Mouse (Mus musculus): Measurements from ENCODE around the gene Blm. TPM values are rescaled to one million over a fixed set of nuclear protein-coding genes. Genes with fewer than 3 reads are reported as not detected.

The Blm gene
- polyA plus RNA-seq, 2 experiments: 19.8 to 24.8 TPM

GRCm38 (mm10) chr7:80436571-80436970, 98.3 kb downstream of the Blm start:
- TF ChIP-seq CTCF (IDR thresholded peaks at IDR 0.05; ENCODE audit: low read depth) (no peak), EP300 (IDR thresholded peaks at IDR 0.05; ENCODE audit: low read depth) (no peak)
- Histone ChIP-seq H3K4me1 (replicated peaks; ENCODE audit: control insufficient read depth in 2 of 2, insufficient read depth in 2 of 2, low read length in 1 of 2) (0 out of 4 replicates have a peak, but pooled peaks cover 0 to 3% of the 10 kb centered on the region in 2 experiments), H3K9me3 (ENCODE audit: control insufficient read depth, low read length) (no peaks in the 10 kb centered on the region), H3K4me2 (ENCODE audit: low read depth) (no peak overlapping the region), H3K9ac (replicated peaks) (no peak overlapping the region), H3K27me3 (ENCODE audit: control insufficient read depth, insufficient read depth, low read length) (no peaks in the 10 kb centered on the region), H3K27ac (no peak overlapping the region), H3K36me3 (replicated peaks; ENCODE audit: control insufficient read depth, insufficient read depth, low read depth) (no peaks in the 10 kb centered on the region), H3K4me3 (ENCODE audit: insufficient read depth in 1 of 2, low read depth in 2 of 2, low read length in 2 of 2) (no peak overlapping the region)
- DNase-seq (ENCODE audit: low read depth in 3 of 3, low spot score in 3 of 3): no peak
- WGBS (ENCODE audit: insufficient replicate concordance): 62% methylated on average over 7 of the region's 7 CpGs
- ATAC-seq (ENCODE audit: insufficient read depth): no peak

GRCm38 (mm10) chr7:80435594-80435993, 99.3 kb downstream of the Blm start:
- WGBS (ENCODE audit: insufficient replicate concordance): 45% methylated on average over 3 of the region's 3 CpGs

GRCm38 (mm10) chr7:80429661-80430060, 105.3 kb downstream of the Blm start:
- no peak overlapping the region for H3K9ac ChIP-seq (replicated peaks)
- H3K36me3 ChIP-seq (replicated peaks; ENCODE audit: control insufficient read depth, insufficient read depth, low read depth): no peaks in the 10 kb centered on the region
- H3K4me2 ChIP-seq (ENCODE audit: low read depth): no peak overlapping the region
- peaks cover 0 to 4% of the 10 kb centered on the region in 2 experiments; a peak in 2 of 4 replicates for H3K4me1 ChIP-seq (replicated peaks; ENCODE audit: control insufficient read depth in 2 of 2, insufficient read depth in 2 of 2, low read length in 1 of 2)
- H3K9me3 ChIP-seq (ENCODE audit: control insufficient read depth, low read length): no peaks in the 10 kb centered on the region
- no peak for TF ChIP-seq CTCF (IDR thresholded peaks at IDR 0.05; ENCODE audit: low read depth)
- no peak for TF ChIP-seq EP300 (IDR thresholded peaks at IDR 0.05; ENCODE audit: low read depth)
- ATAC-seq (ENCODE audit: insufficient read depth) (no peak), DNase-seq (ENCODE audit: low read depth in 3 of 3, low spot score in 3 of 3) (no peak)
- H3K27me3 ChIP-seq (ENCODE audit: control insufficient read depth, insufficient read depth, low read length): no peaks in the 10 kb centered on the region
- no peak overlapping the region for H3K27ac ChIP-seq
- WGBS (ENCODE audit: insufficient replicate concordance): 80% methylated on average over 12 of the region's 12 CpGs
- H3K4me3 ChIP-seq (ENCODE audit: insufficient read depth in 1 of 2, low read depth in 2 of 2, low read length in 2 of 2): no peak overlapping the region

More at GRCm38 (mm10) chr7:80435594-80435993, 99.3 kb downstream of the Blm start:
- H3K4me2 ChIP-seq (ENCODE audit: low read depth): no peak overlapping the region
- H3K27ac ChIP-seq: no peak overlapping the region
- 0 out of 4 replicates have a peak, but pooled peaks cover 0 to 3% of the 10 kb centered on the region in 2 experiments for H3K4me1 ChIP-seq (replicated peaks; ENCODE audit: control insufficient read depth in 2 of 2, insufficient read depth in 2 of 2, low read length in 1 of 2)
- H3K36me3 ChIP-seq (replicated peaks; ENCODE audit: control insufficient read depth, insufficient read depth, low read depth): no peaks in the 10 kb centered on the region
- H3K4me3 ChIP-seq (ENCODE audit: insufficient read depth in 1 of 2, low read depth in 2 of 2, low read length in 2 of 2): no peak overlapping the region
- H3K9ac ChIP-seq (replicated peaks): no peak overlapping the region
- H3K9me3 ChIP-seq (ENCODE audit: control insufficient read depth, low read length): no peaks in the 10 kb centered on the region
- TF ChIP-seq CTCF (IDR thresholded peaks at IDR 0.05; ENCODE audit: low read depth) (no peak), EP300 (IDR thresholded peaks at IDR 0.05; ENCODE audit: low read depth) (no peak)
- no peak for DNase-seq (ENCODE audit: low read depth in 3 of 3, low spot score in 3 of 3)
- no peaks in the 10 kb centered on the region for H3K27me3 ChIP-seq (ENCODE audit: control insufficient read depth, insufficient read depth, low read length)
- ATAC-seq (ENCODE audit: insufficient read depth): no peak

DNA sequence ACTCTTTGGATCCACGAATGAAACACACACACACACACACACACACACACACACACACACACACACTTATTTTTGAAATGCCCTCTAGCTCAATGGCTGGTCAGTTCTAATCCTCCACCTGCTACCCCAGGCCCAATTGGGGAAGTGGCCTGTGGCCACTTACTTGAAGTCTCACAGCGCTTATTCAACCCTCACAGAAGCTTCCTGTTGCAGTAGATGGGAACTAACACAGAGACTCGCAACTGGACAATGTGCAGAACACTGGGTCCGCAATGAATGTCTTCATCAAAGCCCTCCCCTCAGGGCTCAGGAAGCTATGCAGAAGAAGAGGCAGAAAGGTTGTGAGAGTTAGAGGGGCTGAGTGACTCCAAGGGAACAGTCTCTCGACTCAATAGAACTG, 107.2 kb downstream of the Blm start:
- DNase-seq (ENCODE audit: low read depth in 3 of 3, low spot score in 3 of 3): no peak
- Histone ChIP-seq H3K36me3 (replicated peaks; ENCODE audit: control insufficient read depth, insufficient read depth, low read depth) (no peaks in the 10 kb centered on the region), H3K4me1 (replicated peaks; ENCODE audit: control insufficient read depth in 2 of 2, insufficient read depth in 2 of 2, low read length in 1 of 2) (peaks cover 0 to 6% of the 10 kb centered on the region in 2 experiments; a peak in 2 of 4 replicates), H3K4me2 (ENCODE audit: low read depth) (no peak overlapping the region), H3K4me3 (ENCODE audit: insufficient read depth in 1 of 2, low read depth in 2 of 2, low read length in 2 of 2) (no peak overlapping the region), H3K27ac (no peak overlapping the region), H3K9me3 (ENCODE audit: control insufficient read depth, low read length) (no peaks in the 10 kb centered on the region), H3K9ac (replicated peaks) (no peak overlapping the region), H3K27me3 (ENCODE audit: control insufficient read depth, insufficient read depth, low read length) (no peaks in the 10 kb centered on the region)
- no peak for ATAC-seq (ENCODE audit: insufficient read depth)
- no peak for TF ChIP-seq CTCF (IDR thresholded peaks at IDR 0.05; ENCODE audit: low read depth)
- TF ChIP-seq EP300 (IDR thresholded peaks at IDR 0.05; ENCODE audit: low read depth): no peak
- 32% methylated on average over 5 of the region's 5 CpGs for WGBS (ENCODE audit: insufficient replicate concordance)

GRCm38 (mm10) chr7:80426363-80426762, 108.6 kb downstream of the Blm start:
- no peaks in the 10 kb centered on the region for H3K36me3 ChIP-seq (replicated peaks; ENCODE audit: control insufficient read depth, insufficient read depth, low read depth)
- no peak overlapping the region for H3K4me3 ChIP-seq (ENCODE audit: insufficient read depth in 1 of 2, low read depth in 2 of 2, low read length in 2 of 2)
- ATAC-seq (ENCODE audit: insufficient read depth): no peak
- no peaks in the 10 kb centered on the region for H3K9me3 ChIP-seq (ENCODE audit: control insufficient read depth, low read length)
- no peak overlapping the region for H3K27ac ChIP-seq
- TF ChIP-seq EP300 (IDR thresholded peaks at IDR 0.05; ENCODE audit: low read depth): no peak
- no peak for TF ChIP-seq CTCF (IDR thresholded peaks at IDR 0.05; ENCODE audit: low read depth)
- DNase-seq (ENCODE audit: low read depth in 3 of 3, low spot score in 3 of 3): peak in 1 of 3 experiments; percentile 39
- WGBS (ENCODE audit: insufficient replicate concordance): 31% methylated on average over 7 of the region's 7 CpGs
- no peak overlapping the region for H3K4me2 ChIP-seq (ENCODE audit: low read depth)
- H3K9ac ChIP-seq (replicated peaks): no peak overlapping the region
- H3K27me3 ChIP-seq (ENCODE audit: control insufficient read depth, insufficient read depth, low read length): no peaks in the 10 kb centered on the region
- H3K4me1 ChIP-seq (replicated peaks; ENCODE audit: control insufficient read depth in 2 of 2, insufficient read depth in 2 of 2, low read length in 1 of 2): peaks cover 0 to 6% of the 10 kb centered on the region in 2 experiments; a peak in 2 of 4 replicates
